Mouse (Mus musculus) G1E (cell line): ENCODE data around the gene Fbxo33. TPM values are rescaled to one million over a fixed set of nuclear protein-coding genes. Genes with fewer than 3 reads are reported as not detected.

Experiments used
- ATAC-seq: 2 replicates; pipeline ENCODE4 v1.8.0; 2016; ENCODE audit warnings: mild to moderate bottlenecking; ENCODE audit not compliant: insufficient number of reproducible peaks, poor library complexity, low FRiP score, severe bottlenecking; ENCODE audit errors: extremely low read depth
- DNase-seq: peaks from one replicate; pipeline ENCODE4 v3.0.0; 2012; ENCODE audit warnings: low spot score
- H3K27me3 ChIP-seq: 2 replicates; pipeline ENCODE4 v1.6.1; 2012; ENCODE audit warnings: mild to moderate bottlenecking, low read length, inconsistent platforms; ENCODE audit not compliant: insufficient read depth
- H3K36me3 ChIP-seq: replicated peaks from 2 replicates; pipeline ENCODE3; 2012; ENCODE audit warnings: mild to moderate bottlenecking, inconsistent platforms
- H3K4me1 ChIP-seq: 2 replicates; pipeline ENCODE4 v1.6.1; 2012; ENCODE audit warnings: low read depth, low read length, inconsistent platforms, mixed read lengths; ENCODE audit not compliant: insufficient read depth
- H3K4me3 ChIP-seq: 2 replicates; pipeline ENCODE4 v1.5.1; 2012; ENCODE audit warnings: low read depth, mild to moderate bottlenecking, inconsistent platforms, low read length, moderate library complexity, mixed read lengths
- H3K9me3 ChIP-seq: replicated peaks from 2 replicates; pipeline ENCODE4 v1.6.1; 2012; ENCODE audit warnings: inconsistent platforms
- CTCF ChIP-seq: IDR thresholded peaks from 2 replicates; pipeline ENCODE4 v1.5.1; 2012; ENCODE audit warnings: low read depth, low read length, inconsistent platforms, mixed read lengths
- GATA1 ChIP-seq: IDR thresholded peaks from 2 replicates; pipeline ENCODE4 v1.6.1; 2012; ENCODE audit warnings: borderline replicate concordance, low read length, inconsistent platforms, mixed read lengths
- GATA2 ChIP-seq: IDR thresholded peaks from 2 replicates; pipeline ENCODE4 v1.6.1; 2012; ENCODE audit warnings: low read depth, low read length, inconsistent platforms, borderline replicate concordance
- POLR2AphosphoS5 ChIP-seq: IDR thresholded peaks from 2 replicates; pipeline ENCODE4 v1.6.1; 2012; ENCODE audit warnings: low read depth, low read length, inconsistent platforms; ENCODE audit not compliant: insufficient replicate concordance
- TAL1 ChIP-seq: conservative IDR thresholded peaks from 2 replicates; pipeline ENCODE4 v1.6.1; 2012; ENCODE audit warnings: low read depth, low read length, inconsistent platforms, mixed read lengths
- polyA plus RNA-seq: library from polyadenylated mRNA; stranded (reverse); fragments of >175 nt; gene quantifications from 2 replicates; pipeline ENCODE4 v1.2.3, GENCODE M21; 2012
- total RNA-seq, 2 experiments: library from RNA; stranded (forward) in 1 of 2; stranded (reverse) in 1 of 2; fragments of 200-1000 nt in 1 of 2; fragments of >200 nt in 1 of 2; fragmentation: Nextera tagmentation in 1 of 2; gene quantifications; 2 replicates each; pipeline ENCODE4 v1.2.3; 2014 to 2017

The Fbxo33 gene
- total and polyA plus RNA-seq, 3 experiments, result 6.1 to 37.4 (median 31.2) TPM

DNA sequence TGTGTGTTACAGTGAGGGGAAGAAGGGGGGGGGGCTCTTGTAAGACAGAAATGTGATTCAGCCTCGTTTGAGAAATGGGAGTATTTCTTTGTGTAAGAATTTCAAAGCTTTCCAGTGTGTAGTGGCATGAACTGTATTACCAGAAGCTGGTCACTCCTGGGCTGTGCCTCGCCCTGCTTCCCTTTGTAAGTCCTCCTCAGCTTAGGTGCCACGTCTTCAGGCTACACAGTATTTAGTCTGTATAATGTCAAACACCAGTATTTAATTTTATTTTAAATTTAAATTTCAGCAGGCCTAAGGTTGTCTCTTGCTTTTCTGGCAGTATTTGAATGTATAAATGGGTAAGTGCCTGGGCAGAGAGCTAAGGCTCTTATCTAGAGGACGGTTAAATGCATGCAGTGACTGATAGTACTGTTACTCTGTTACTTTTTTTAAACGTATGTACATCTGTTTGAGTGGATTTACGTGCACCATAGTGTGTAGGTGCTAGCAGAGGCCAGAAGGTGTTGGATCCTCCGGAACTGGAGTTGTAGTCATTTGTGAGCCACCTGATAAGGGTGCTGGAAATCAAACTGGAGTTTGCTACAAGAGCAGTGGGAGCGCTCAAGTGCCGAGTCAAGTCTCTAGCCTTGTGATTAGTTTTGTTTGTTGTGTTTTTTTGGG lies 25.1 kb downstream of the Fbxo33 start:
- no peak overlapping the region; the same call in 1 of the 2 replicates for H3K4me3 ChIP-seq
- H3K27me3 ChIP-seq, result no peaks in the 10 kb centered on the region
- H3K4me1 ChIP-seq, result peaks cover 21% of the 10 kb centered on the region
- ATAC-seq (peak; percentile 85), DNase-seq (no peak)
- H3K36me3 ChIP-seq, result peaks cover 63% of the 10 kb centered on the region
- peak; percentile 22 for TF ChIP-seq TAL1
- TF ChIP-seq GATA2, result no peak
- no peaks in the 10 kb centered on the region for H3K9me3 ChIP-seq

- no peak for TF ChIP-seq GATA1
- TF ChIP-seq POLR2AphosphoS5, result no peak
- TF ChIP-seq TAL1, result no peak
- no peak for TF ChIP-seq CTCF
- TF ChIP-seq GATA2, result no peak
- H3K9me3 ChIP-seq, result no peaks in the 10 kb centered on the region
- H3K36me3 ChIP-seq, result peaks cover 61% of the 10 kb centered on the region
- no peaks in the 10 kb centered on the region for H3K27me3 ChIP-seq
- DNase-seq, result no peak
- no peak for ATAC-seq
- H3K4me3 ChIP-seq, result no peak overlapping the region
- H3K4me1 ChIP-seq, result peaks cover 19% of the 10 kb centered on the region
These were observed 25.9 kb downstream of the Fbxo33 start for GRCm38 (mm10) chr12:59193637-59194036.

- Histone ChIP-seq H3K4me1 (no peaks in the 10 kb centered on the region), H3K36me3 (peaks cover 83% of the 10 kb centered on the region), H3K27me3 (no peaks in the 10 kb centered on the region), H3K9me3 (no peaks in the 10 kb centered on the region), H3K4me3 (no peak overlapping the region)
- DNase-seq (no peak), ATAC-seq (no peak)
- TF ChIP-seq GATA1 (no peak), POLR2AphosphoS5 (no peak), CTCF (no peak), GATA2 (no peak), TAL1 (no peak)
These were observed 31.3 kb downstream of the Fbxo33 start for GRCm38 (mm10) chr12:59188086-59188682.

DNA sequence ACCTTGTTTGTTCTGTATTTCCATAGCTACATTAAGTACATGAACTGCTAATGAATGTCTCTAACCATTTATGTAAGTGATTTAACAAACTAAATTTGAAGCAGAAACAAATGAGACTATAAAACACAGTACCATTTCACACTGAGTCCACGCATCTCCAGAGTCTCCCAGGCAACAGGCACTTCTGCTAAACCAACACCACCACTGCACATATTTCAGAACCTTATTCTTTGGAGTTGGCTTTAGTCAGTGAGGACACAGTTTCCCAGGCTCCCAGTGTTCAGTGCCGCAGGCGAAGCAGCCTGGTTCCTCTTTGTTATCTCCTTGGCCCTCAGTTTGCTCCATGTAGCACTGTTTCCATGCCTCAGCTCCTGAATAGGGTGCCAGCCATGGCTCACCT lies 41.7 kb downstream of the Fbxo33 start:
- H3K9me3 ChIP-seq, result no peaks in the 10 kb centered on the region; the same call in 1 of the 2 replicates
- ATAC-seq (no peak), DNase-seq (no peak)
- H3K4me1 ChIP-seq, result no peaks in the 10 kb centered on the region
- H3K36me3 ChIP-seq, result peaks cover 96% of the 10 kb centered on the region
- H3K27me3 ChIP-seq, result no peaks in the 10 kb centered on the region
- TF ChIP-seq GATA2 (no peak), TAL1 (no peak), CTCF (no peak), POLR2AphosphoS5 (no peak), GATA1 (no peak)
- H3K4me3 ChIP-seq, result no peak overlapping the region

GRCm38 (mm10) chr12:59169935-59170334 lies 49.6 kb downstream of the Fbxo33 start:
- peaks cover 78% of the 10 kb centered on the region for H3K36me3 ChIP-seq
- ATAC-seq, result no peak
- TF ChIP-seq TAL1 (no peak), GATA2 (no peak), GATA1 (no peak), POLR2AphosphoS5 (no peak), CTCF (no peak)

DNA sequence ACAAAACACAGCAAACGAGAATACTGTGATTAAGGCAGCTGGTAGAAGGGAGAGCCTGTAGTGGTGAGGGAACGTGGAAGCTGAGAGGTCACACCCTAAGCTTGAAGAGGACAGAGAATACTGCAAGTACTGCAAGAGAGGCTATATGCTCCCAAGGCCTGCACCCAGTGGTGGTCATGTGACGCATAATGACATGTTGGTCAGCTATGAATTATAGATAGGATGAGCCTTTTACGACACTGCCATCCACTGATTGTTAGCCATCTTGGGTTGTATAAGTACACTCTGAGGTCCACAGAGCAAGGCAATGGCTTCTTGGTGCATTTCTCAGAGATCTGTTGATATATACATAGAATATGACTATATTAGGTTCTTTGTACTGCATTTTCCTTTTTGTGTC lies 53.0 kb downstream of the Fbxo33 start:
- no peak for ATAC-seq
- Histone ChIP-seq H3K4me1 (peaks cover 6% of the 10 kb centered on the region; the same call in 1 of the 2 replicates), H3K36me3 (peaks cover 86% of the 10 kb centered on the region), H3K27me3 (no peaks in the 10 kb centered on the region), H3K9me3 (no peaks in the 10 kb centered on the region), H3K4me3 (no peak overlapping the region)
- DNase-seq, result no peak
- no peak for TF ChIP-seq POLR2AphosphoS5

More at GRCm38 (mm10) chr12:59169935-59170334, 49.6 kb downstream of the Fbxo33 start:
- Histone ChIP-seq H3K27me3 (no peaks in the 10 kb centered on the region), H3K4me3 (no peak overlapping the region), H3K4me1 (no peaks in the 10 kb centered on the region), H3K9me3 (no peaks in the 10 kb centered on the region)
- DNase-seq, result no peak
